Mouse (Mus musculus): ENCODE data around the gene Cxcl14. TPM values are rescaled to one million over a fixed set of nuclear protein-coding genes. Genes with fewer than 3 reads are reported as not detected.

The Cxcl14 gene
- polyA plus RNA-seq, 1 experiment from 2014 or later, result 12.5 TPM

Other genes with a start within 250 kb of the Cxcl14 start
- 494 and 510 TPM in 2 replicates for gene H2afy, start 160.2 kb downstream of the Cxcl14 start, polyA plus RNA-seq (2016; fragmentation: Nextera tagmentation; extraction: Ambion mirVana)
- 1.2 and 1.4 TPM in 2 replicates for gene Tifab, start 117.7 kb downstream of the Cxcl14 start, polyA plus RNA-seq (2016; fragmentation: Nextera tagmentation; extraction: Ambion mirVana)
- gene Neurog1, start 44.4 kb downstream of the Cxcl14 start, polyA plus RNA-seq (2016; fragmentation: Nextera tagmentation; extraction: Ambion mirVana), result 28.4 and 33.7 TPM in 2 replicates
- not detected in 2 replicates for gene Gm3045, start 130.0 kb upstream of the Cxcl14 start, polyA plus RNA-seq (2016; fragmentation: Nextera tagmentation; extraction: Ambion mirVana)
- 0.12 TPM in 1 of 2 replicates, not detected in the other for gene Slc25a48, start 141.8 kb upstream of the Cxcl14 start, polyA plus RNA-seq (2016; fragmentation: Nextera tagmentation; extraction: Ambion mirVana)
- not detected in 2 replicates for gene Il9, start 185.7 kb upstream of the Cxcl14 start, polyA plus RNA-seq (2016; fragmentation: Nextera tagmentation; extraction: Ambion mirVana)
- gene Fbxl21, start 225.9 kb upstream of the Cxcl14 start, polyA plus RNA-seq (2016; fragmentation: Nextera tagmentation; extraction: Ambion mirVana), result 1.4 and 3.2 TPM in 2 replicates